Mouse (Mus musculus) small intestine, adult 2 months (tissue): ENCODE data around the gene Hecw2. TPM values are rescaled to one million over a fixed set of nuclear protein-coding genes. Genes with fewer than 3 reads are reported as not detected.

ENCODE experiments used
- H3K27ac ChIP-seq: fragments of 200-500 bp; 2 replicates; pipeline ENCODE4 v1.5.1; 2012; ENCODE audit warnings: low read depth, low read length, control low read depth, inconsistent platforms; ENCODE audit not compliant: insufficient read depth
- H3K27me3 ChIP-seq: fragments of 200-500 bp; 2 replicates; pipeline ENCODE4 v1.6.1; 2012; ENCODE audit warnings: mild to moderate bottlenecking, moderate library complexity, low read length, inconsistent platforms; ENCODE audit not compliant: control insufficient read depth, insufficient read depth
- H3K36me3 ChIP-seq: fragments of 200-500 bp; 2 replicates; pipeline ENCODE4 v1.6.1; 2012; ENCODE audit warnings: mild to moderate bottlenecking, low read length, control low read depth, inconsistent platforms; ENCODE audit not compliant: control insufficient read depth, insufficient read depth
- H3K4me1 ChIP-seq: fragments of 200-500 bp; 2 replicates; pipeline ENCODE4 v1.6.1; 2012; ENCODE audit warnings: low read length, inconsistent platforms, mixed read lengths; ENCODE audit not compliant: control insufficient read depth, insufficient read depth, insufficient read length
- H3K4me3 ChIP-seq: fragments of 200-500 bp; 2 replicates; pipeline ENCODE4 v1.5.1; 2012; ENCODE audit warnings: low read depth, mild to moderate bottlenecking, control low read depth, inconsistent platforms, low read length, moderate library complexity
- CTCF ChIP-seq: fragments of 200-500 bp; IDR thresholded peaks from 2 replicates; pipeline ENCODE4 v1.5.1; 2012; ENCODE audit warnings: low read depth, mild to moderate bottlenecking, control low read depth, inconsistent platforms, low read length, moderate library complexity, mixed read lengths; ENCODE audit not compliant: insufficient replicate concordance, insufficient read length; ENCODE audit errors: extremely low read depth
- POLR2A ChIP-seq: fragments of 200-500 bp; IDR thresholded peaks from 2 replicates; pipeline ENCODE4 v1.6.1; 2012; ENCODE audit warnings: low read depth, mild to moderate bottlenecking, control low read depth, inconsistent platforms, low read length, moderate library complexity
- WGBS: fragments of 180-500 bp; shearing (Covaris S2); methylation state at CpG from one replicate; pipeline ENCODE4 v1.1.7; 2018; 5-methylcytosine and 5-hydroxymethylcytosine counted together
- polyA plus RNA-seq: library from polyadenylated mRNA; depleted of rRNA; stranded (reverse); fragments of >200 nt; gene quantifications from 2 replicates; pipeline ENCODE4 v1.2.3, GENCODE M21; 2012

Gene Hecw2
- polyA plus RNA-seq, 1 experiment: 0.25 TPM

- Histone ChIP-seq H3K4me1 (peaks cover 4% of the 10 kb centered on the region; the same call in 1 of the 2 replicates), H3K27ac (no peak overlapping the region), H3K4me3 (no peak overlapping the region), H3K36me3 (peaks cover 10% of the 10 kb centered on the region), H3K27me3 (no peaks in the 10 kb centered on the region)
- 86% methylated on average over 7 of the region's 7 CpGs for WGBS
- no peak for TF ChIP-seq CTCF
- TF ChIP-seq POLR2A: no peak
Observed at GRCm38 (mm10) chr1:53776176-53776905, 418.6 kb downstream of the Hecw2 start.

GRCm38 (mm10) chr1:53775545-53775944 lies 419.4 kb downstream of the Hecw2 start:
- Histone ChIP-seq H3K27me3 (no peaks in the 10 kb centered on the region), H3K36me3 (peaks cover 11% of the 10 kb centered on the region), H3K4me1 (peaks cover 4% of the 10 kb centered on the region; the same call in 1 of the 2 replicates), H3K27ac (no peak overlapping the region), H3K4me3 (no peak overlapping the region)
- no peak for TF ChIP-seq POLR2A
- no peak for TF ChIP-seq CTCF
- 90% methylated on average over 2 of the region's 2 CpGs for WGBS

GRCm38 (mm10) chr1:53775036-53775435 lies 419.9 kb downstream of the Hecw2 start:
- peaks cover 4% of the 10 kb centered on the region; the same call in 1 of the 2 replicates for H3K4me1 ChIP-seq
- no peak overlapping the region for H3K27ac ChIP-seq
- WGBS: 77% methylated on average over 6 of the region's 6 CpGs
- H3K36me3 ChIP-seq: peaks cover 14% of the 10 kb centered on the region
- no peak overlapping the region for H3K4me3 ChIP-seq
- H3K27me3 ChIP-seq: no peaks in the 10 kb centered on the region
- TF ChIP-seq POLR2A (no peak), CTCF (no peak)

GRCm38 (mm10) chr1:53774571-53774970 lies 420.4 kb downstream of the Hecw2 start:
- no peaks in the 10 kb centered on the region for H3K27me3 ChIP-seq
- no peak for TF ChIP-seq CTCF
- TF ChIP-seq POLR2A: no peak
- WGBS: 80% methylated on average over 3 of the region's 3 CpGs
- peak overlapping the region; percentile 17; the same call in 1 of the 2 replicates for H3K27ac ChIP-seq
- H3K36me3 ChIP-seq: peaks cover 14% of the 10 kb centered on the region
- H3K4me1 ChIP-seq: peaks cover 4% of the 10 kb centered on the region; the same call in 1 of the 2 replicates
- H3K4me3 ChIP-seq: no peak overlapping the region

- Histone ChIP-seq H3K27ac (no peak overlapping the region), H3K4me1 (peaks cover 4% of the 10 kb centered on the region; the same call in 1 of the 2 replicates), H3K4me3 (no peak overlapping the region), H3K27me3 (no peaks in the 10 kb centered on the region), H3K36me3 (peaks cover 17% of the 10 kb centered on the region)
- TF ChIP-seq CTCF: no peak
- 67% methylated on average over 6 of the region's 6 CpGs for WGBS
Observed at GRCm38 (mm10) chr1:53773994-53774393, 421.0 kb downstream of the Hecw2 start.

GRCm38 (mm10) chr1:53772967-53773366 lies 422.0 kb downstream of the Hecw2 start:
- WGBS: 81% methylated on average over 3 of the region's 3 CpGs
- no peak overlapping the region for H3K4me3 ChIP-seq
- no peak overlapping the region for H3K27ac ChIP-seq
- H3K4me1 ChIP-seq: peaks cover 2% of the 10 kb centered on the region; the same call in 1 of the 2 replicates
- H3K36me3 ChIP-seq: peaks cover 22% of the 10 kb centered on the region
- TF ChIP-seq CTCF: no peak
- no peak for TF ChIP-seq POLR2A
- no peaks in the 10 kb centered on the region for H3K27me3 ChIP-seq

GRCm38 (mm10) chr1:53771476-53771875 lies 423.5 kb downstream of the Hecw2 start:
- H3K27me3 ChIP-seq: no peaks in the 10 kb centered on the region

More at GRCm38 (mm10) chr1:53771476-53771875, 423.5 kb downstream of the Hecw2 start:
- TF ChIP-seq CTCF (no peak), POLR2A (no peak)
- Histone ChIP-seq H3K4me1 (no peaks in the 10 kb centered on the region), H3K36me3 (peaks cover 22% of the 10 kb centered on the region), H3K27ac (no peak overlapping the region), H3K4me3 (no peak overlapping the region)
- 92% methylated on average over 6 of the region's 6 CpGs for WGBS
